Mouse (Mus musculus) ES-Bruce4 (cell line): ENCODE data around the gene Kdelr2.

ENCODE experiments used
- CTCF ChIP-seq: IDR thresholded peaks from one replicate; pipeline ENCODE4 v1.8.1; 2011; ENCODE audit warnings: low read depth, low read length
- POLR2A ChIP-seq: IDR thresholded peaks from one replicate; pipeline ENCODE4 v1.8.1; 2011; ENCODE audit warnings: low read length; ENCODE audit not compliant: insufficient read depth

DNA sequence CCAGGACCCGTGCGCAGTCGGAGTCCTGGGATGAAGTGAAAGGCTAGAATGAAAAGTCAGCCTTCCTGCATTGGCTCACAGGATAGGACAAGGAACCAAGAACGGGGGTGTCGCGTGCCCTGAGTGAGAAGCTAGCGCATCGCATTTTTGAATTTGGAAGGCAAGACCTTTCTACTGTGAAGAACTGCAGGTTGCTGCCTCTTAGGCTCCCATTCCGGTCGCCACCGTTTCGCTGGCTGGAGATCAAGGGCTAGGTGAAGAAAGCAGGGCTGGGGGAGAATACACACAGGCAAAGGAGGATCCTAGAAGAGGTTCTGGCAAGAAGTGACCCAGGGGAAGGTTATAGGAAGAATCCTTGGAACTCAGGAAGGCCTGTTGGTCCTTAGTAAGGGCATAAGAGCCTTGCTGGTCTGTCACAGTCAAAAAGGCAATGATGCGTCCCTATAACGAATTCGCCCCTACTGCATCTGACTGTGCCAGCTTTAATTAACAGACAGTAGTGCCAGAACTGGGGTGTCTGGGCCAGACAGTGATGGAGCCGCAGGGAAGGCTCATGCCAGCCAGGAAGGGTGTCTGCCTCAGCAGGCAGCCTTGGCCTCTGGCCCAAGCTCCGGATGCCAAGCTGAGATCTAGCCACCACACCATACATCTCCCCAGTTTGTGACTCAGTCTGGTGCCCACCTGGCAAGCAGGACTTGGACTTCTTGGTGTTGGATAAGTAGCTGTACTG lies 33.1 kb upstream of the Kdelr2 start:
- TF ChIP-seq CTCF (no peak), POLR2A (no peak)
